Mouse (Mus musculus) left cerebral cortex, postnatal 10 days (tissue): ENCODE data around the gene Pramel6. TPM values are rescaled to one million over a fixed set of nuclear protein-coding genes. Genes with fewer than 3 reads are reported as not detected.
"Not testable (repeated sequence)": the region's sequence is repeated elsewhere in the genome, so short reads cannot be mapped to it uniquely, and the experiment has no call there.

ENCODE experiments used
- DNase-seq, 2 experiments: peaks; one replicate each; pipeline ENCODE4 v3.0.0; 2021 to 2022; ENCODE audit warnings: low spot score in 2 of 2, mixed read lengths in 1 of 2; ENCODE audit errors: extremely low spot score in 1 of 2
- intact Hi-C: fragments of 180-260 bp; cut with DNase I; formaldehyde crosslinking; loops from one replicate; pipeline ENCODE4 v1.15.1; 2025
- total RNA-seq, 2 experiments: library from RNA; stranded (reverse); gene quantifications; 2 replicates each; pipeline ENCODE4 v1.2.3; 2021

Gene Pramel6
- total RNA-seq: not detected

GRCm38 (mm10) chr2:87506265-87506664 lies at the start of gene Pramel6:
TSS of gene Pramel6 (plus strand) at chr2:87506565.
- no peak for DNase-seq
- intact Hi-C loops: no loop called here

- intact Hi-C loops: no loop called here
- no peak for DNase-seq
These were observed 44.6 kb upstream of the Pramel6 start for GRCm38 (mm10) chr2:87461769-87462168.

- intact Hi-C loops: no loop called here
These were observed 26.2 kb upstream of the Pramel6 start for GRCm38 (mm10) chr2:87480207-87480606.

DNA sequence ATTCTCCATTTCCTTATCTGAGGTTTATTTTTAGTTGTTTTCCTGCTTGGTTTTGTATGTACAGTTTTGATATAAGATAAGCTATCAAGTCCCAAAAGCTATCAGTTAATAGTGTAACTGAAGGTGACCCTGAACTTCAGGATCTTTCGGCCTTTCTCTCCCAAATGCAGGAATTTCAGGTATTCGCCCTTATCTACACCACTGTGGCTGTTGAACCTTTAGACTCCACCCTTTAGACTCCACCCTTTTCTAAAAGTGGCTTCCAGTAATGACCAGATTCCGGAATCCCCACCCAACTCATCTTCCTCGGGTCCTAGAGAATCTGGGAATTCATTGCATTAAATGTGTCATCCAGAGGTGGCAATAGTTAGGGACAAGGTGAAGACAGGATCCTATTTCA lies 25.2 kb upstream of the Pramel6 start:
- intact Hi-C loops: no loop called here
- DNase-seq: no peak

More at GRCm38 (mm10) chr2:87480207-87480606, 26.2 kb upstream of the Pramel6 start:
- DNase-seq: no peak

- no peak for DNase-seq
- intact Hi-C loops: no loop called here
These were observed 24.1 kb upstream of the Pramel6 start for GRCm38 (mm10) chr2:87482276-87482675.

DNA sequence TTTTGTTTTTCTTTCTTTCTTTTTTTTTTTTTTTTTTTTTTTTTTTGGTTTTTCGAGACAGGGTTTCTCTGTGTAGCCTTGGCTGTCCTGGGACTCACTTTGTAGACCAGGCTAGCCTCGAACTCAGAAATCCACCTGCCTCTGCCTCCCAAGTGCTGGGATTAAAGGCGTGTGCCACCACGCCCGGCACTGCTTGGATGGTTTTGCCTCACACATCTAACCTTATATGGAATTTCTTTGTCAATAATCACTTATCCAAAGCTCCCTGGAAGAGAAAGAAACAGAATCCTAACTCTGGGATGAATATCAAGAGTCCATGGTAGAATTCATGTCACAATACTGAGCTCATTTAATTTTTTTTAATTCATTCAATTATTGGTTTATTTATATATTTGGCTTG lies 9.4 kb upstream of the Pramel6 start, which contains the start of gene Pramel7:
TSS of gene Pramel7 (minus strand) at position 101 of the 400 bp plus-strand sequence.
- DNase-seq, intact Hi-C loops: not testable (repeated sequence)

GRCm38 (mm10) chr2:87515046-87515445 lies 8.7 kb downstream of the Pramel6 start:
- intact Hi-C loops: no loop called here
- DNase-seq: no peak

DNA sequence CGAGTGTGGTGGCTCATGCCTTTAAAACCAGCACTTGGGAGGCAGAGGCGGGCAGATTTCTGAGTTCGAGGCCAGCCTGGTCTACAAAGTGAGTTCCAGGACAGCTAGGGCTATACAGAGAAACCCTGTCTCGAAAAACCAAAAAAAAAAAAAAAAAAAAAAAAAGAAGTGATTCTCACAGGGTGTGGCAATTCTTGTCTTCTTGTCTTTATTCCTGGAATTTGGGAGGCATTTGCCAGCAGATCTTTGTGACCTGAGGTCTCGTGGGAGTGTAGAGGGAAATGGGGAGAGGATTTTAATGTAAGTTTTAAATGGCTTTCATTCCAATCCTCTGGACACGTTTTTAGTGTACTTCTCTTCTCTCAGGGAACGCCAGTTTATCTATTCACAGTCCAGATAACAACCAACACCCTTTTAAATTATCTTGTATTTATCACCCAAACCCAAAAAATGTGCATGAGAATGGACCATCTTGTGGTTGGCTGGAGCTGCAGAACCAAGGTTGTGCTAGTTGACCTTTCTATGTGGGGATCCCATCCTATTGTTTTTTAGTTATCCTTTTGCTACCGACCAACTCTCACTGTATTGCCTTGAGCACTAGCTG lies 9.2 kb downstream of the Pramel6 start:
- intact Hi-C loops: no loop called here
- DNase-seq: no peak

DNA sequence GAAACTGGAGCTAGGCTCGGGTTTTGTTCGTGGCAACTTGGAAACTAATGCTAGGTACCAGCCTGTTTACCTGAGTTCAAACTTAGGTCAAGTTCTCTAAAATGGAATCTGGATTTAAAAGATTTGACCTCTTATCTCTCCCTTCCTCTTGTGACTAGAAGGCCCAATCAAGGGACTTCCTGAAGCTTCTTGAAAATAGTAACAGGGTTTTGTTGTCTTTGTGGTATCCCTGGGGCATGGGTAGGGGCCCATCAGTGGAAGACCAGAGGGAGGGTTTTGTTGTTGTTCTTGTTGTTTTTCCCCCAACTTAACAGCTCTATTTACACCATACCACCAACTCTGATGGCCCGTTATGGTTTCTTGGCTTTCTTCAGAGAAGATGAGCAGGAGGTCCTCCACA lies 10.2 kb downstream of the Pramel6 start:
- intact Hi-C loops: no loop called here
- DNase-seq: no peak

- DNase-seq: no peak
These were observed 14.3 kb downstream of the Pramel6 start for GRCm38 (mm10) chr2:87520651-87521050.

DNA sequence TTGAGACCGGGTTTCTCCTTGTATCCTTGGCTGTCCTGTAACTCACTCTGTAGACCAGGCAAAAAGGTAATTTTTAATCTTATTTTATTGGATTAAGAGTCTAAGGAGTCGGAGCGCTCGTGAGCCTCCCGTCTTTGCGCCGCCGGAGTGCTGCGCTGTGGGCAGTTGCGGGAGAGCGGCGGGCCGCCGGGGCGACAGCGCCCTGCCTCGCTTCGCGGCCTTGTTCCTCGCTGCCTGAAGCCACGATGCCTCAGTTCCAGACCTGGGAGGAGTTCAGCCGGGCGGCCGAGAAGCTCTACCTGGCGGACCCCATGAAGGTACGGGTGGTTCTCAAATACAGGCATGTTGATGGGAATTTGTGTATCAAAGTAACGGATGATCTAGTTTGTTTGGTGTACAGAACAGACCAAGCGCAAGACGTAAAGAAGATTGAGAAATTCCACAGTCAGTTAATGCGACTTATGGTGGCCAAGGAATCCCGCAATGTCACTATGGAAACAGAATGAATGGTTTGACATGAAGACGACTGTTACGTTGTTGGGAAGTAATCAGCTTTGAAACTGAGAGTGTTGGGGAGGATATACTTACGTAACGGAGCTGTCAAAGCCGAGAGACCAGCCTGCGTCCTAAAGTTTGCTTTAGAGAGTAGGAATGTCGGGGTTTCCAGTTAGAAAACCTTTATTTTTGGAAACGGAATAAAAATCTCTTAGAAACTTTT lies 19.7 kb downstream of the Pramel6 start:
- intact Hi-C loops, DNase-seq: not testable (repeated sequence)

More at GRCm38 (mm10) chr2:87520651-87521050, 14.3 kb downstream of the Pramel6 start:
- intact Hi-C loops: no loop called here

- intact Hi-C loops: no loop called here
These were observed 25.1 kb downstream of the Pramel6 start, which contains the start of gene Olfr153 for GRCm38 (mm10) chr2:87531496-87531895. TSS of gene Olfr153 (plus strand) at chr2:87531796.

DNA sequence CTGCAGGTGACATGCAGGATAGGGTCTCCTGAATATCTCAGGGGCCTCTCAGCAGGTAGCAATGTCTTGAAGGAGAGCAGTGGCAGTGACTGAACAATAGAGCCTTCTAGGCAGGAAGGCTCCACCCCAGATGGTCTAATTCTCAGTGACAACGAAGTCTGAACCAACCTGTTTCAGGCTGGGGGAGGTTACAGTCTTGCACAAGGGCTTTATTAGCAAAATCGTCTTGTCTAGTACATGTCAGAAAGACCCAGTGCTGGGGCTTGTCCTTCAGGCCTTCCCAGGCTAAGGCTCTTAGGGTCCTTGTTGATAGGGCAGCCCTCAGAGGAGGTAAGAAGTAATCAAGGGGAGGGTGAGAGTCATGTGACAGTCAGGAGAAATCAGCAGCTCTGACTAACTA lies 28.5 kb downstream of the Pramel6 start:
- intact Hi-C loops: no loop called here
- no peak for DNase-seq

More at GRCm38 (mm10) chr2:87531496-87531895, 25.1 kb downstream of the Pramel6 start, which contains the start of gene Olfr153:
- no peak for DNase-seq

DNA sequence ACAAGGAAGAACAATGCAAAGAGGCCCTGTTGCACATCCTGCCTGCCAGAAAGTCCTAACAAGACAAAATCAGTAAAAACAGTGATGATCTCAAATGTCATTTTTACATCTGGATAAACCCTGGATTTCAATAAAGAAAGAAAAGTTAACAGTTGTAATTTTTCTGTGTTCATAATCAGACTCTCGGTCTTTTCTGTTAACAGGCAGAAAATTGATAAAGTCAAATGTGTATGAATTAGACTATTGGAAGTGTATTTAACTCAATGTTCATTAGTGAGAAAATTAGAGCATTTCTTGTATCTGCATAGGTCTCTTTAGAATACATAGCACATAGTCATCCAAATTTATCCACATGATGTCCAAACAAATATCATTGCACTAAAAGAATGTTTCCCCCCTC lies 39.1 kb downstream of the Pramel6 start, which contains the start of gene Olfr1128:
TSS of gene Olfr1128 (minus strand) at position 101 of the 400 bp plus-strand sequence.
- no peak for DNase-seq
- intact Hi-C loops: no loop called here

Other genes with a start within 250 kb of the Pramel6 start
- gene Olfr1116, start 239.0 kb upstream of the Pramel6 start, total RNA-seq: not detected
- gene Olfr1118, start 199.0 kb upstream of the Pramel6 start, total RNA-seq: not detected
- not detected for gene Olfr1120, start 151.8 kb upstream of the Pramel6 start, total RNA-seq
- not detected for gene Olfr1121, start 136.7 kb upstream of the Pramel6 start, total RNA-seq
- gene Olfr1122, start 120.7 kb upstream of the Pramel6 start, total RNA-seq: not detected
- not detected for gene Olfr1123, start 89.9 kb upstream of the Pramel6 start, total RNA-seq
- gene Olfr1124, start 76.3 kb upstream of the Pramel6 start, total RNA-seq: not detected
- not detected for gene Olfr1126, start 52.6 kb upstream of the Pramel6 start, total RNA-seq
- not detected for gene Pramel7, start 9.5 kb upstream of the Pramel6 start, total RNA-seq
- gene Olfr153, start 25.2 kb downstream of the Pramel6 start, total RNA-seq: not detected
- not detected for gene Olfr1128, start 39.0 kb downstream of the Pramel6 start, total RNA-seq
- not detected for gene Olfr1129, start 67.3 kb downstream of the Pramel6 start, total RNA-seq
- not detected for gene Olfr1130, start 99.6 kb downstream of the Pramel6 start, total RNA-seq
- gene Olfr1131, start 120.5 kb downstream of the Pramel6 start, total RNA-seq: not detected
- not detected for gene Olfr1132, start 131.0 kb downstream of the Pramel6 start, total RNA-seq
- not detected for gene Olfr1133, start 140.8 kb downstream of the Pramel6 start, total RNA-seq
- not detected for gene Olfr1134, start 151.9 kb downstream of the Pramel6 start, total RNA-seq
- gene Olfr1135, start 167.1 kb downstream of the Pramel6 start, total RNA-seq: not detected
- gene Olfr1136, start 187.4 kb downstream of the Pramel6 start, total RNA-seq: not detected
- not detected for gene Olfr1137, start 206.6 kb downstream of the Pramel6 start, total RNA-seq
- gene Olfr1138, start 233.4 kb downstream of the Pramel6 start, total RNA-seq: not detected
- not detected for gene Olfr1140, start 237.2 kb downstream of the Pramel6 start, total RNA-seq
- gene Olfr1141, start 247.4 kb downstream of the Pramel6 start, total RNA-seq: not detected